Mouse (Mus musculus): ENCODE data around the gene Ppp1r9b. TPM values are rescaled to one million over a fixed set of nuclear protein-coding genes. Genes with fewer than 3 reads are reported as not detected.

The Ppp1r9b gene
- polyA plus RNA-seq, 1 experiment from 2014 or later = 16.2 TPM

- H3K9ac ChIP-seq (ENCODE audit: low read depth, low read length) = no peak overlapping the region
- no peak overlapping the region for H3K27ac ChIP-seq (ENCODE audit: low read depth, low read length)
- no peaks in the 10 kb centered on the region for H3K9me3 ChIP-seq (ENCODE audit: control insufficient read depth, low read length)
- ATAC-seq (ENCODE audit: low FRiP score) (no peak), DNase-seq (ENCODE audit: low spot score) (no peak)
- WGBS = 83% methylated on average over 13 of the region's 13 CpGs
- H3K27me3 ChIP-seq (ENCODE audit: control insufficient read depth, insufficient read depth, low read length) = no peaks in the 10 kb centered on the region
- no peaks in the 10 kb centered on the region for H3K36me3 ChIP-seq (ENCODE audit: control insufficient read depth, insufficient read depth, low read length)
- no peak overlapping the region for H3K4me3 ChIP-seq (ENCODE audit: low read depth, low read length)
- peaks cover 3% of the 10 kb centered on the region for H3K4me1 ChIP-seq (replicated peaks; ENCODE audit: control insufficient read depth, insufficient read depth, low read length)
- H3K4me2 ChIP-seq (replicated peaks; ENCODE audit: low read depth, low read length) = no peak overlapping the region
Observed at GRCm38 (mm10) chr11:95038818-95039655, 48.2 kb downstream of the Ppp1r9b start.

- ATAC-seq (ENCODE audit: low FRiP score) = no peak
- Histone ChIP-seq H3K36me3 (ENCODE audit: control insufficient read depth, insufficient read depth, low read length) (no peaks in the 10 kb centered on the region), H3K27ac (ENCODE audit: low read depth, low read length) (no peak overlapping the region), H3K9me3 (ENCODE audit: control insufficient read depth, low read length) (no peaks in the 10 kb centered on the region), H3K4me2 (replicated peaks; ENCODE audit: low read depth, low read length) (no peak overlapping the region; the same call in 1 of the 2 replicates), H3K9ac (ENCODE audit: low read depth, low read length) (no peak overlapping the region), H3K4me1 (replicated peaks; ENCODE audit: control insufficient read depth, insufficient read depth, low read length) (peaks cover 3% of the 10 kb centered on the region), H3K27me3 (ENCODE audit: control insufficient read depth, insufficient read depth, low read length) (no peaks in the 10 kb centered on the region), H3K4me3 (ENCODE audit: low read depth, low read length) (no peak overlapping the region)
- WGBS = 85% methylated on average over 4 of the region's 4 CpGs
- DNase-seq (ENCODE audit: low spot score) = no peak
Observed at GRCm38 (mm10) chr11:95039766-95040165, 48.9 kb downstream of the Ppp1r9b start.

GRCm38 (mm10) chr11:95040491-95041138 lies 49.8 kb downstream of the Ppp1r9b start:
- no peaks in the 10 kb centered on the region for H3K36me3 ChIP-seq (ENCODE audit: control insufficient read depth, insufficient read depth, low read length)
- no peaks in the 10 kb centered on the region for H3K9me3 ChIP-seq (ENCODE audit: control insufficient read depth, low read length)
- H3K27ac ChIP-seq (ENCODE audit: low read depth, low read length) = no peak overlapping the region
- peak overlapping the region; percentile 70 for H3K4me3 ChIP-seq (ENCODE audit: low read depth, low read length)
- 3% methylated on average over 20 of the region's 20 CpGs for WGBS
- ATAC-seq (ENCODE audit: low FRiP score) (peak; percentile 4; the same call in 1 of the 2 replicates), DNase-seq (ENCODE audit: low spot score) (no peak)
- H3K4me1 ChIP-seq (replicated peaks; ENCODE audit: control insufficient read depth, insufficient read depth, low read length) = peaks cover 3% of the 10 kb centered on the region
- H3K27me3 ChIP-seq (ENCODE audit: control insufficient read depth, insufficient read depth, low read length) = no peaks in the 10 kb centered on the region
- H3K9ac ChIP-seq (ENCODE audit: low read depth, low read length) = peak overlapping the region; percentile 67
- H3K4me2 ChIP-seq (replicated peaks; ENCODE audit: low read depth, low read length) = peak overlapping the region; percentile 94

GRCm38 (mm10) chr11:95041139-95041609 lies 50.3 kb downstream of the Ppp1r9b start, which contains the start of gene Pdk2:
Gene Pdk2, minus strand, starts transcription at chr11:95041354.
- under 1% methylated on average over 40 of the region's 41 CpGs for WGBS
- Histone ChIP-seq H3K27ac (ENCODE audit: low read depth, low read length) (no peak within 1 kb of the TSS), H3K9ac (ENCODE audit: low read depth, low read length) (peak within 1 kb of the TSS; percentile 67), H3K36me3 (ENCODE audit: control insufficient read depth, insufficient read depth, low read length) (no peaks in the 10 kb centered on the region), H3K4me3 (ENCODE audit: low read depth, low read length) (peak within 1 kb of the TSS; percentile 70), H3K27me3 (ENCODE audit: control insufficient read depth, insufficient read depth, low read length) (no peaks in the 10 kb centered on the region), H3K9me3 (ENCODE audit: control insufficient read depth, low read length) (no peaks in the 10 kb centered on the region), H3K4me2 (replicated peaks; ENCODE audit: low read depth, low read length) (peak within 1 kb of the TSS; percentile 94), H3K4me1 (replicated peaks; ENCODE audit: control insufficient read depth, insufficient read depth, low read length) (peaks cover 3% of the 10 kb centered on the region)
- DNase-seq (ENCODE audit: low spot score) (peak; percentile 92), ATAC-seq (ENCODE audit: low FRiP score) (peak; percentile 97)

- Histone ChIP-seq H3K9ac (ENCODE audit: low read depth, low read length) (peak overlapping the region; percentile 19; the same call in 1 of the 2 replicates), H3K9me3 (ENCODE audit: control insufficient read depth, low read length) (no peaks in the 10 kb centered on the region), H3K4me3 (ENCODE audit: low read depth, low read length) (peak overlapping the region; percentile 70), H3K4me2 (replicated peaks; ENCODE audit: low read depth, low read length) (peak overlapping the region; percentile 94), H3K27me3 (ENCODE audit: control insufficient read depth, insufficient read depth, low read length) (no peaks in the 10 kb centered on the region), H3K36me3 (ENCODE audit: control insufficient read depth, insufficient read depth, low read length) (no peaks in the 10 kb centered on the region), H3K4me1 (replicated peaks; ENCODE audit: control insufficient read depth, insufficient read depth, low read length) (peaks cover 3% of the 10 kb centered on the region), H3K27ac (ENCODE audit: low read depth, low read length) (no peak overlapping the region)
- ATAC-seq (ENCODE audit: low FRiP score) = no peak
- WGBS = under 1% methylated on average over 11 of the region's 11 CpGs
- peak; percentile 92 for DNase-seq (ENCODE audit: low spot score)
Observed at GRCm38 (mm10) chr11:95042096-95042495, 51.3 kb downstream of the Ppp1r9b start.

GRCm38 (mm10) chr11:95043060-95043459 lies 52.2 kb downstream of the Ppp1r9b start:
- H3K4me2 ChIP-seq (replicated peaks; ENCODE audit: low read depth, low read length) = no peak overlapping the region
- 83% methylated on average over 4 of the region's 4 CpGs for WGBS
- H3K9me3 ChIP-seq (ENCODE audit: control insufficient read depth, low read length) = no peaks in the 10 kb centered on the region
- H3K4me3 ChIP-seq (ENCODE audit: low read depth, low read length) = no peak overlapping the region
- H3K4me1 ChIP-seq (replicated peaks; ENCODE audit: control insufficient read depth, insufficient read depth, low read length) = peaks cover 3% of the 10 kb centered on the region
- DNase-seq (ENCODE audit: low spot score) (no peak), ATAC-seq (ENCODE audit: low FRiP score) (no peak)
- H3K9ac ChIP-seq (ENCODE audit: low read depth, low read length) = no peak overlapping the region
- no peaks in the 10 kb centered on the region for H3K36me3 ChIP-seq (ENCODE audit: control insufficient read depth, insufficient read depth, low read length)
- H3K27ac ChIP-seq (ENCODE audit: low read depth, low read length) = no peak overlapping the region
- no peaks in the 10 kb centered on the region for H3K27me3 ChIP-seq (ENCODE audit: control insufficient read depth, insufficient read depth, low read length)

GRCm38 (mm10) chr11:95043608-95044007 lies 52.8 kb downstream of the Ppp1r9b start:
- WGBS = 64% methylated on average over 7 of the region's 7 CpGs
- Histone ChIP-seq H3K4me1 (replicated peaks; ENCODE audit: control insufficient read depth, insufficient read depth, low read length) (peaks cover 3% of the 10 kb centered on the region), H3K9ac (ENCODE audit: low read depth, low read length) (no peak overlapping the region), H3K9me3 (ENCODE audit: control insufficient read depth, low read length) (no peaks in the 10 kb centered on the region), H3K27ac (ENCODE audit: low read depth, low read length) (no peak overlapping the region), H3K4me3 (ENCODE audit: low read depth, low read length) (no peak overlapping the region), H3K4me2 (replicated peaks; ENCODE audit: low read depth, low read length) (no peak overlapping the region), H3K36me3 (ENCODE audit: control insufficient read depth, insufficient read depth, low read length) (no peaks in the 10 kb centered on the region), H3K27me3 (ENCODE audit: control insufficient read depth, insufficient read depth, low read length) (no peaks in the 10 kb centered on the region)
- ATAC-seq (ENCODE audit: low FRiP score) (no peak), DNase-seq (ENCODE audit: low spot score) (no peak)

GRCm38 (mm10) chr11:95044185-95044870 lies 53.5 kb downstream of the Ppp1r9b start:
- 59% methylated on average over 12 of the region's 13 CpGs for WGBS
- no peak overlapping the region for H3K27ac ChIP-seq (ENCODE audit: low read depth, low read length)
- no peaks in the 10 kb centered on the region for H3K9me3 ChIP-seq (ENCODE audit: control insufficient read depth, low read length)
- H3K36me3 ChIP-seq (ENCODE audit: control insufficient read depth, insufficient read depth, low read length) = no peaks in the 10 kb centered on the region
- no peaks in the 10 kb centered on the region for H3K27me3 ChIP-seq (ENCODE audit: control insufficient read depth, insufficient read depth, low read length)
- DNase-seq (ENCODE audit: low spot score) (no peak), ATAC-seq (ENCODE audit: low FRiP score) (no peak)
- H3K4me2 ChIP-seq (replicated peaks; ENCODE audit: low read depth, low read length) = no peak overlapping the region
- H3K4me1 ChIP-seq (replicated peaks; ENCODE audit: control insufficient read depth, insufficient read depth, low read length) = peaks cover 3% of the 10 kb centered on the region
- H3K4me3 ChIP-seq (ENCODE audit: low read depth, low read length) = no peak overlapping the region
- no peak overlapping the region for H3K9ac ChIP-seq (ENCODE audit: low read depth, low read length)

All from hindbrain, embryonic 11.5 days (tissue).